Mouse (Mus musculus): ENCODE measurements around the gene Usp21. TPM values are rescaled to one million over a fixed set of nuclear protein-coding genes. Genes with fewer than 3 reads are reported as not detected.

Gene Usp21
- polyA plus RNA-seq, 1 experiment = 76.6 TPM

DNA sequence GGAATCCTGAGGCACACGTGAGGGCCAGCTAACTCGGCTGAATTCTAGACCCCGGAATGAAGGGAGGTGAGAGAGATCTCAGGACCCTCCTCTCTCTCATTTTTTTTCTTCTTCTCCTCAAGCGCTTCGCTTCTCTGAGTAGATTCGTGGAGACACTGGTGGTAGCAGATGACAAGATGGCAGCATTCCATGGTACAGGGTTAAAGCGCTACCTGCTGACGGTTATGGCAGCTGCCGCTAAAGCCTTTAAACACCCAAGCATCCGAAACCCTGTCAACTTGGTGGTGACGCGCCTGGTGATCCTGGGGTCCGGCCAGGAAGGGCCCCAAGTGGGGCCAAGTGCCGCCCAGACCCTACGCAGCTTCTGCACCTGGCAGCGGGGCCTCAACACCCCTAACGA, 35.4 kb downstream of the Usp21 start:
- DNase-seq = no peak
- no peak overlapping the region for H3K4me3 ChIP-seq (replicated peaks; ENCODE audit: insufficient read depth, low read depth, low read length)
- H3K27me3 ChIP-seq (ENCODE audit: control insufficient read depth, insufficient read depth, low read length) = no peaks in the 10 kb centered on the region
- TF ChIP-seq CTCF (IDR thresholded peaks at IDR 0.05; ENCODE audit: borderline replicate concordance, insufficient read depth, low read depth, low read length) = no peak
- TF ChIP-seq POLR2A (IDR thresholded peaks at IDR 0.05; ENCODE audit: borderline replicate concordance, insufficient read depth, low read length) = no peak
- no peak overlapping the region for H3K27ac ChIP-seq (ENCODE audit: insufficient read depth, low read length)
- 23% methylated on average over 17 of the region's 17 CpGs for WGBS
- peaks cover 3% of the 10 kb centered on the region; the same call in 1 of the 2 replicates for H3K4me1 ChIP-seq (ENCODE audit: control insufficient read depth, insufficient read depth, low read length)

DNA sequence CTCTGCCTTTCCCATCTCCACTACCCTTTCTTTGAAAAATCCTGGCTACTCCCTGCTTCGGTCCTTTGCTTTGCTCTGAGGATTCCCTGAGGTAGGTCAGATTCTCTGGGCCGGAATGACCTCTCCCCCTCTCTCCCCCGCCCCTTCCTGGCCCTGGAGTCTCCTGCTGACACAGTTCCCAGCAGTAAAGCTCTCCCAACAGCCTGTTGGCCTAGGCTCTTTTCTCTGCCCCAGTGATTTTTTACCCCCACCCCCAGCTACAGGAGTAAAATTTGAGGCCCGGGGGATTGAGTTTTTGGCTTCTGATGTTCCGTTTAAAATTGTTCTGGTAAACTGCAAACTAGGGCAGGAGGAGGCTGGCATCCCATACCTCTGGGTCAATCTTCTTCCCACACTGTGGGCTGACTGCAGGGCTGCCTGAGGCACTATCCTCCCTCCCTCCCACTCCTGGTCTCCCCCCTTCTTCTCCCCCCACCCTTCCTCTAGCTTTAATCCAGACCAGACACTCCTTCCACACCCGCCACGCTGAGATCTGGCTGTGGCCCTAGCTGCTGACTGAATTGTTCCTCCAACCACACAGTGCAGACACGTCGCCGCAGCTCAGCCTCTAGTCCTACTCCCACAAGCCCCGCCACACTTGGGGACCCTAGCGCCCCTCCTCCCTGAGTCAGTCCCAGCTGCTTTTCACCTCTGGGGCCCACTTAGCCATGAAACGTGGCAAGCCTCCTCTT, 36.0 kb downstream of the Usp21 start:
- 25% methylated on average over 13 of the region's 13 CpGs for WGBS
- no peak for TF ChIP-seq POLR2A (IDR thresholded peaks at IDR 0.05; ENCODE audit: borderline replicate concordance, insufficient read depth, low read length)
- no peak for TF ChIP-seq CTCF (IDR thresholded peaks at IDR 0.05; ENCODE audit: borderline replicate concordance, insufficient read depth, low read depth, low read length)
- no peak overlapping the region for H3K27ac ChIP-seq (ENCODE audit: insufficient read depth, low read length)

DNA sequence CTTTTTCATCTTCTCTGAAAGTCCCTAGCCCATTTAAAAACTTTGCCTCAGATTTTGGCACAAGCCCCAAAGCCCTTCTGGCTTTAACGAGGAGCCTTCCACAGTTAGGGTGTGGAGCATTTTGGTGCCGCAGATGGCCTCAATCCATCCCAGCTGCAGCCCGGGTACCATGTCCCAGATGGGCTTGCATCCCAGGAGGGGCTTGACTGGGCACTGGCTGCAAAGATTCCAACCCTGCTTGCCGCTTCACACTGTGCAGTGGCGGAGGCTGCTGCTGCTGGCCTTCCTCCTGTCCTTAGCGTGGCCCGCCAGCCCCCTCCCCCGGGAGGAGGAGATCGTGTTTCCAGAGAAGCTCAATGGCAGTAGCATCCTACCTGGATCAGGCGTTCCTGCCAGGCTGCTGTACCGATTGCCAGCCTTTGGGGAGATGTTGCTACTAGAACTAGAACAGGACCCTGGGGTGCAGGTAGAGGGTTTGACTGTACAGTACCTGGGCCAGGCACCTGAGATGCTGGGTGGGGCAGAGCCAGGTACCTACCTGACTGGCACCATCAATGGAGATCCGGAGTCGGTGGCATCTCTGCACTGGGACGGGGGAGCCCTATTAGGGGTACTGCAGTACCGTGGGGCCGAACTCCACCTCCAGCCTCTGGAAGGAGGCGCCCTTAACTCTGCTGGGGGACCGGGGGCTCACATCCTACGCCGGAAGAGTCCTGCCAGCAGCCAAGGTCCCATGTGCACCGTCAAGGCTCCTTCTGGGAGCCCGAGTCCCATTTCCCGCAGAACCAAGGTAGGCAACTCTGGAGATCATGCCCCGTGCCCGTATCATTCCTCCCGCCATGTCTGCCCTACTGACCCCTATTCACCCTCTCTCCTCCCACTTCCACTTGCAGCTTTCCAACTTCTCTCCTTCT, 36.9 kb downstream of the Usp21 start, which contains the start of gene Ndufs2:
Gene Ndufs2 (minus strand): TSS at position 709 of the 914 bp plus-strand sequence.
- DNase-seq = peak in 1 of 2 experiments; percentile 30
- 13% methylated on average over 26 of the region's 26 CpGs for WGBS
- no peak for TF ChIP-seq CTCF (IDR thresholded peaks at IDR 0.05; ENCODE audit: borderline replicate concordance, insufficient read depth, low read depth, low read length)
- TF ChIP-seq POLR2A (IDR thresholded peaks at IDR 0.05; ENCODE audit: borderline replicate concordance, insufficient read depth, low read length) = no peak

More for the DNA sequence above, 36.0 kb downstream of the Usp21 start:
- H3K4me1 ChIP-seq (ENCODE audit: control insufficient read depth, insufficient read depth, low read length) = peaks cover 3% of the 10 kb centered on the region; the same call in 1 of the 2 replicates
- DNase-seq = no peak
- H3K27me3 ChIP-seq (ENCODE audit: control insufficient read depth, insufficient read depth, low read length) = no peaks in the 10 kb centered on the region
- H3K4me3 ChIP-seq (replicated peaks; ENCODE audit: insufficient read depth, low read depth, low read length) = peak overlapping the region; percentile 20

DNA sequence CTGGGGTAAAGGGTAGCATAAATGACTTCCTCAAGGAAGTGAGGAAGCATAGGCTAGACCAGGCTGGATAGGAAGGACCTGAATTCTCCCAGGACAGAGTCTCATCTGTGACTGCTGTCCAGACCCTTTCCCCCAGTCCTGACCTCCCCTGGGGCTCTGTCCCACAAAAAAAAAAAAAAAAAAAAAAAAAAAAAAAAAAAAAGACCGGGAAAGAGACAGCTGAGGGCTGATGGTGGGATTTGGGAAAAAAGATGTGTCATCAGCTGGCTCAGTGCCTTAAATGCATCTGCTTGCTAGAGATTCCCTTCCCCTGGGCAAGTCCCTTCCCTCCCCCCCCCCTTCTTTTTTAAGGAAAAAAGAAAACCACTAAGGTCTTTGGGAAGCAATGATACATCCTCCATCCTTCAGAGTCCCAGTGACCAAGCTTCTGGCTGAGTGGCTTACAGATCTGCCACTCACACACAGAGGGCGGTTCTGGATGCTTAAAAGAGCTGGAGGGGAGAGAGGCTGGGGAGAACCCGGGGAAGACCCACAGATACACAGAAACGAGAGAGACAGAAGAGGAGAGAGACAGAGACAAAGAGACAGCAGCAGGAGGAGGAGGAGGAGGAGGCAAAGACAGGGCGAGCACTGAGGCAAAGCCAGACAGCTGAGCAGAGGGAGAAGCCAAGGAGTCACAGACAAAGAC, 37.7 kb downstream of the Usp21 start, which contains the start of gene Adamts4:
Gene Adamts4 (plus strand): TSS at position 509 of the 688 bp plus-strand sequence.
- 3% methylated on average over 5 of the region's 5 CpGs for WGBS
- Histone ChIP-seq H3K27ac (ENCODE audit: insufficient read depth, low read length) (no peak within 1 kb of the TSS; the same call in 1 of the 2 replicates), H3K27me3 (ENCODE audit: control insufficient read depth, insufficient read depth, low read length) (no peaks in the 10 kb centered on the region), H3K4me3 (replicated peaks; ENCODE audit: insufficient read depth, low read depth, low read length) (peak within 1 kb of the TSS; percentile 24), H3K4me1 (ENCODE audit: control insufficient read depth, insufficient read depth, low read length) (peaks cover 3% of the 10 kb centered on the region; the same call in 1 of the 2 replicates)
- TF ChIP-seq POLR2A (IDR thresholded peaks at IDR 0.05; ENCODE audit: borderline replicate concordance, insufficient read depth, low read length) = no peak
- no peak for TF ChIP-seq CTCF (IDR thresholded peaks at IDR 0.05; ENCODE audit: borderline replicate concordance, insufficient read depth, low read depth, low read length)
- peak in 1 of 2 experiments; percentile 42 for DNase-seq

More for the DNA sequence above, 36.9 kb downstream of the Usp21 start, which contains the start of gene Ndufs2:
- H3K4me1 ChIP-seq (ENCODE audit: control insufficient read depth, insufficient read depth, low read length) = peaks cover 3% of the 10 kb centered on the region; the same call in 1 of the 2 replicates
- no peak within 1 kb of the TSS; the same call in 1 of the 2 replicates for H3K27ac ChIP-seq (ENCODE audit: insufficient read depth, low read length)
- H3K4me3 ChIP-seq (replicated peaks; ENCODE audit: insufficient read depth, low read depth, low read length) = peak within 1 kb of the TSS; percentile 24
- H3K27me3 ChIP-seq (ENCODE audit: control insufficient read depth, insufficient read depth, low read length) = no peaks in the 10 kb centered on the region

DNA sequence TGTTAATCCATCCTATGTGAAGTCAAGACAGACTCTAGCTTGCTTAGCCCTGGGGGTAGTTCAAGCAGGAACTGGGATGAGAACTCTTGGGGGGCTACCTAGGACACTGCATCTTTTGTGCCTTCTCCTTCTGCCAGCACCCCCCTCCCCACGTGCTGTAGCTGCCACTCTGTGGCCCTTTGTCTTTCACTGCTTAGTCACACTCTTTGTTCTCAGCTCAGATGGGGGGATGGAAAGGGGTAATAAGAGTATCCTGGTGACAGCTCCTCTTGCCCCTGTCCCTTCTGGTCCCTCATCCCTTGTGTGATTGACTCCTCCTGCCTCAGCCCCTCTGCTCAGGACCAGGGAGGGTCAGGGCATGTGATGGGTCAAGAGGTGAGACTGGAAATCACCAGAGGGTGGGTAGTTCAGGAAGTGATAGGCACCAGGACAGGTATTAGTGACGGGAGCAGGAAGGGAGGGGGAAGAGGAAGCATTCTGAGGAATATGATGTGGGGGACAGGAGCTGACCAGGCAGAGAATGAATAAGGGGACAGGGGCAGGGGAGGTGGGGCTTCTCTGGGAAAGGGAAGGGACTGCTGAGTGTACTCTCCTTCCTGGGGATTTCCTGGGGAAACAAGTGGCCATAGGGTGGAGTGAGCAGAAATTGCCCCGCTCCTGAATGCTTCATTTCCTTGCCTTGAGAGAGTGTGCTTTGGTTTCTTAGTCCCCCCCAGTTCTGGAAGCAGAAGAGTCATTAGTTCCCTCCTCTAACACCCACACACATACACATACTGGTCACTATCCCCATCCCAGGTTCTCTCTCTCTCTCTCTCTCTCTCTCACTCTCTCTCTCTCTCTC, 39.2 kb downstream of the Usp21 start:
- TF ChIP-seq POLR2A (IDR thresholded peaks at IDR 0.05; ENCODE audit: borderline replicate concordance, insufficient read depth, low read length) (no peak), CTCF (IDR thresholded peaks at IDR 0.05; ENCODE audit: borderline replicate concordance, insufficient read depth, low read depth, low read length) (no peak)
- Histone ChIP-seq H3K27me3 (ENCODE audit: control insufficient read depth, insufficient read depth, low read length) (no peaks in the 10 kb centered on the region), H3K4me1 (ENCODE audit: control insufficient read depth, insufficient read depth, low read length) (peaks cover 3% of the 10 kb centered on the region; the same call in 1 of the 2 replicates), H3K27ac (ENCODE audit: insufficient read depth, low read length) (peak overlapping the region; percentile 44; the same call in 1 of the 2 replicates), H3K4me3 (replicated peaks; ENCODE audit: insufficient read depth, low read depth, low read length) (no peak overlapping the region)
- no peak for DNase-seq
- WGBS = 54% methylated on average over 3 of the region's 3 CpGs

DNA sequence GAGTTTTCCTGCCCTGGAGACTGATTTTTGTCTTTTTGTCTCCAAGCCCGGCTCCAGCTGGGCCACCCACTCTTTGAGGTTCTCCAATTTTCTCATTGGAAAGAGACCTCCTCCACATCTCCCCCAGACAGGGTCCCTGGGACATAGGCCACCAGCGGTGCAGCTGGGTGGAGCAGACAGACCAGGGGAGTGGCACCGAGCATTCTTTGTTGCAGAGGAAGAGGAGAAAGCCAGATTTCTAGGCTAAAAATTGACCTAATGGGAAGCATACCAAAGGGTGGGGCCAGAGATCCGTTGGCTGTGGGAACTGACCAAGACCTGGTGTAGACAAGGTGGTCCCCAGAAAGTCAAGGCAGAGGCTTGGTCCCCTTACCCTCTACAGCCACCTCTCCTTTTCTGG, 39.9 kb downstream of the Usp21 start:
- TF ChIP-seq CTCF (IDR thresholded peaks at IDR 0.05; ENCODE audit: borderline replicate concordance, insufficient read depth, low read depth, low read length) = no peak
- no peak for TF ChIP-seq POLR2A (IDR thresholded peaks at IDR 0.05; ENCODE audit: borderline replicate concordance, insufficient read depth, low read length)
- WGBS = 28% methylated on average over 4 of the region's 4 CpGs
- Histone ChIP-seq H3K27me3 (ENCODE audit: control insufficient read depth, insufficient read depth, low read length) (no peaks in the 10 kb centered on the region), H3K27ac (ENCODE audit: insufficient read depth, low read length) (peak overlapping the region; percentile 14), H3K4me3 (replicated peaks; ENCODE audit: insufficient read depth, low read depth, low read length) (no peak overlapping the region), H3K4me1 (ENCODE audit: control insufficient read depth, insufficient read depth, low read length) (peaks cover 3% of the 10 kb centered on the region; the same call in 1 of the 2 replicates)
- no peak for DNase-seq

All from cerebellum, adult 2 months (tissue).